Mouse (Mus musculus) spleen, embryonic (tissue): ENCODE results near the gene Tmem79.
"Not testable (repeated sequence)": the region's sequence is repeated elsewhere in the genome, so short reads cannot be mapped to it uniquely, and the experiment has no call there.

Source experiments
- CTCF ChIA-PET: fragments of 350-600 bp; sonication (Branson Sonifier 250); formaldehyde crosslinking; loops from one replicate; lab custom pipeline; 2022; lab: Charles Lee

Tmem79 gene

GRCm38 (mm10) chr3:88354396-88355165, 18.6 kb upstream of the Tmem79 start:
- CTCF ChIA-PET, result no interaction called here

- CTCF ChIA-PET, result no interaction called here
Observed at GRCm38 (mm10) chr3:88352907-88353306, 17.0 kb upstream of the Tmem79 start.

GRCm38 (mm10) chr3:88350732-88351131, 14.8 kb upstream of the Tmem79 start:
- CTCF ChIA-PET, result no interaction called here

GRCm38 (mm10) chr3:88339006-88339405, 3.1 kb upstream of the Tmem79 start:
- CTCF ChIA-PET, result no interaction called here

- CTCF ChIA-PET, result no interaction called here
Observed at GRCm38 (mm10) chr3:88338316-88338715, 2.4 kb upstream of the Tmem79 start.

- CTCF ChIA-PET, result no interaction called here
Observed at GRCm38 (mm10) chr3:88337367-88338020, 1.5 kb upstream of the Tmem79 start.

GRCm38 (mm10) chr3:88335436-88336053, 403 bp downstream of the Tmem79 start:
- CTCF ChIA-PET, result interaction anchor here (0.5 kb wide), 1 partner anchor 198 kb away, joined by 3 read pairs; no protein-coding TSS in a partner anchor

- CTCF ChIA-PET, result interaction anchor here (0.5 to 0.7 kb wide), 2 partner anchors 198 to 1744 kb away, joined by 3 read pairs; no protein-coding TSS in a partner anchor
Observed at GRCm38 (mm10) chr3:88334902-88335435, 979 bp downstream of the Tmem79 start.

GRCm38 (mm10) chr3:88334029-88334658, 1.8 kb downstream of the Tmem79 start:
- CTCF ChIA-PET, result interaction anchor here (0.7 kb wide), 1 partner anchor 1745 kb away, joined by 3 read pairs; no protein-coding TSS in a partner anchor

- CTCF ChIA-PET, result interaction anchor here (0.6 to 0.7 kb wide), 4 partner anchors 18 to 762 kb away, joined by 3 to 20 read pairs (median 6); no protein-coding TSS in a partner anchor
Observed at GRCm38 (mm10) chr3:88331282-88331681, 4.7 kb downstream of the Tmem79 start.

- CTCF ChIA-PET, result no interaction called here
Observed at GRCm38 (mm10) chr3:88328956-88329355, 7.0 kb downstream of the Tmem79 start.

- CTCF ChIA-PET, result interaction anchor here (0.6 kb wide), 1 partner anchor 26 kb away, joined by 3 read pairs; no protein-coding TSS in a partner anchor
Observed at GRCm38 (mm10) chr3:88324951-88325405, 11.0 kb downstream of the Tmem79 start, which contains the start of gene Glmp. Gene Glmp (plus strand): TSS chr3:88325023.

- CTCF ChIA-PET, result interaction anchor here (0.5 to 0.6 kb wide), 2 partner anchors 26 to 1394 kb away, joined by 3 read pairs; partner anchors contain the start of gene Glmp
Observed at GRCm38 (mm10) chr3:88299172-88299571, 36.8 kb downstream of the Tmem79 start.

- CTCF ChIA-PET, result no interaction called here
Observed at GRCm38 (mm10) chr3:88297321-88297851, 38.6 kb downstream of the Tmem79 start.

GRCm38 (mm10) chr3:88296561-88297318, 39.2 kb downstream of the Tmem79 start, which contains the start of the genes Tsacc and Cct3:
Gene Tsacc (minus strand): TSS chr3:88296999.
Gene Cct3 (plus strand): TSS chr3:88297116.
- CTCF ChIA-PET, result no interaction called here

- CTCF ChIA-PET, result no interaction called here
Observed at GRCm38 (mm10) chr3:88296110-88296560, 39.8 kb downstream of the Tmem79 start.

GRCm38 (mm10) chr3:88295272-88295671, 40.7 kb downstream of the Tmem79 start:
- CTCF ChIA-PET, result not testable (repeated sequence)

- CTCF ChIA-PET, result interaction anchor here (0.7 kb wide), 1 partner anchor 20 kb away, joined by 3 read pairs; no protein-coding TSS in a partner anchor
Observed at GRCm38 (mm10) chr3:88291970-88292369, 44.0 kb downstream of the Tmem79 start.

- CTCF ChIA-PET, result not testable (repeated sequence)
Observed at GRCm38 (mm10) chr3:88288133-88288713, 47.7 kb downstream of the Tmem79 start.
